Mouse (Mus musculus) brain, embryonic 14.5 days (tissue): ENCODE measurements around the gene Hbq1a.

Experiments used
- CTCF ChIP-seq: fragments of 200-500 bp; IDR thresholded peaks from 2 replicates; pipeline ENCODE4 v1.5.1; 2012; ENCODE audit warnings: inconsistent platforms, mild to moderate bottlenecking, moderate library complexity, borderline replicate concordance; ENCODE audit not compliant: insufficient read depth, insufficient read length; ENCODE audit errors: extremely low read depth
- POLR2A ChIP-seq: fragments of 200-500 bp; IDR thresholded peaks from 2 replicates; pipeline ENCODE4 v1.6.1; 2012; ENCODE audit warnings: mild to moderate bottlenecking, inconsistent platforms, borderline replicate concordance; ENCODE audit not compliant: poor library complexity, insufficient read depth, insufficient read length, severe bottlenecking; ENCODE audit errors: extremely low read depth

DNA sequence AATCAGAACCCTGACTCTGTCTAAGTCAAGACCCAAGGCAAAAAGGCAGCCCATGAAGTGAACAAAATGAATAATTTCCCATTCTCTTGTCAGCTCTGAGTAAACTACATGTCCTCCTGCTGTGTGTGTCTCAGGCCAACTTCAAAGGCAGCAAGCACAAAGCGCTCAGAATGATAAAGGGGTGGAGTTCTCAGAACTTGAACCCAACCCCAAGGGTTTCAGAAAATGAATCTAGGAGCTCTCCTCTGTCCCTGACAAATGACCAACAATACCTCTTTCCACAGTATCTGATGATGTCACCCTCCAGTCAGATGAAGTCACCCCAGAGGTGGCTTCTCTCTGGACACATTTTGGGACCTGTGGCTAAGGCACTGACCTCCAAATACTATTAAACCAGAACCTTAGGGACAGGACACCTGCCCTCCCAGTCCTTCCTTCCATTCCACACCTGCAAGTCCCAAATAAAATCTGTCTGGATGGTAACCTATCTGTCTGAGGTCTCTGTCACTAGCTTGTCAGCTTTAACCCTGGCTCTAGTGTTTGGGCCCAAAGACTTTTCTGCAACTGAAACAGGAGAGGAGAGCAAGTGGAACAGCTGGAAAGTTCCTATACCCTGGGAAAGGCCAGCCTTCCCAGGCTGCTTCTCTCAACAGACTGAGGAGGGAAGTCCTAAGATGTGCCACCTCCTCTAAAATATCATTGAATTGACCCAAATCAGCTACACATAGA lies 18.3 kb upstream of the Hbq1a start:
- TF ChIP-seq POLR2A (no peak), CTCF (no peak)
